Mouse (Mus musculus) cortical plate, adult 2 months (tissue): ENCODE measurements around the gene 1700003E16Rik. TPM values are rescaled to one million over a fixed set of nuclear protein-coding genes. Genes with fewer than 3 reads are reported as not detected.

Experiments used
- H3K27ac ChIP-seq: fragments of 200-500 bp; 2 replicates; pipeline ENCODE4 v1.5.1; 2012; ENCODE audit warnings: low read length, control low read depth, inconsistent platforms; ENCODE audit not compliant: insufficient read depth
- H3K4me1 ChIP-seq: fragments of 200-500 bp; 2 replicates; pipeline ENCODE4 v1.6.1; 2011; ENCODE audit warnings: low read length; ENCODE audit not compliant: control insufficient read depth, insufficient read depth
- H3K4me3 ChIP-seq: fragments of 200-500 bp; 2 replicates; pipeline ENCODE4 v1.5.1; 2011; ENCODE audit warnings: mild to moderate bottlenecking, low read length, control low read depth; ENCODE audit not compliant: insufficient read depth
- CTCF ChIP-seq: fragments of 200-500 bp; IDR thresholded peaks from 2 replicates; pipeline ENCODE4 v1.5.1; 2011; ENCODE audit warnings: mild to moderate bottlenecking, control low read depth, low read length; ENCODE audit not compliant: insufficient read depth; ENCODE audit errors: extremely low read depth
- POLR2A ChIP-seq: fragments of 200-500 bp; IDR thresholded peaks from 2 replicates; pipeline ENCODE4 v1.6.1; 2011; ENCODE audit warnings: mild to moderate bottlenecking, low read length, control low read depth; ENCODE audit not compliant: insufficient read depth; ENCODE audit errors: extremely low read depth
- polyA plus RNA-seq: library from polyadenylated mRNA; depleted of rRNA; stranded (reverse); fragments of >200 nt; gene quantifications from 2 replicates; pipeline ENCODE4 v1.2.3, GENCODE M21; 2012; rRNA removed

The 1700003E16Rik gene
- polyA plus RNA-seq, 1 experiment, result 29.7 TPM

GRCm38 (mm10) chr6:83193571-83193970 is 37.4 kb downstream of the 1700003E16Rik start:
- Histone ChIP-seq H3K4me3 (no peak overlapping the region), H3K4me1 (peaks cover 2% of the 10 kb centered on the region; the same call in 1 of the 2 replicates), H3K27ac (no peak overlapping the region)
- TF ChIP-seq POLR2A (no peak), CTCF (no peak)

GRCm38 (mm10) chr6:83197345-83198004 is 41.3 kb downstream of the 1700003E16Rik start:
- TF ChIP-seq POLR2A, result no peak
- peak; percentile 28; the same call in 1 of the 2 replicates for TF ChIP-seq CTCF
- peaks cover 2% of the 10 kb centered on the region; the same call in 1 of the 2 replicates for H3K4me1 ChIP-seq
- peak overlapping the region; percentile 46; the same call in 1 of the 2 replicates for H3K27ac ChIP-seq
- no peak overlapping the region for H3K4me3 ChIP-seq

GRCm38 (mm10) chr6:83203320-83203719 is 47.1 kb downstream of the 1700003E16Rik start:
- no peak overlapping the region for H3K4me3 ChIP-seq
- TF ChIP-seq CTCF (no peak), POLR2A (no peak)
- no peaks in the 10 kb centered on the region for H3K4me1 ChIP-seq
- H3K27ac ChIP-seq, result no peak overlapping the region

- Histone ChIP-seq H3K27ac (no peak overlapping the region), H3K4me3 (no peak overlapping the region), H3K4me1 (no peaks in the 10 kb centered on the region)
- TF ChIP-seq CTCF (no peak), POLR2A (no peak)
These were observed 49.6 kb downstream of the 1700003E16Rik start for GRCm38 (mm10) chr6:83205851-83206250.

- Histone ChIP-seq H3K27ac (no peak overlapping the region), H3K4me3 (no peak overlapping the region), H3K4me1 (no peaks in the 10 kb centered on the region)
- TF ChIP-seq CTCF, result no peak
- no peak for TF ChIP-seq POLR2A
These were observed 50.1 kb downstream of the 1700003E16Rik start for GRCm38 (mm10) chr6:83206321-83206720.

- TF ChIP-seq POLR2A, result no peak
- no peak for TF ChIP-seq CTCF
- no peak overlapping the region for H3K27ac ChIP-seq
- no peak overlapping the region for H3K4me3 ChIP-seq
- no peaks in the 10 kb centered on the region for H3K4me1 ChIP-seq
These were observed 51.3 kb downstream of the 1700003E16Rik start for GRCm38 (mm10) chr6:83207361-83208049.

GRCm38 (mm10) chr6:83208050-83208400 is 51.8 kb downstream of the 1700003E16Rik start:
- TF ChIP-seq CTCF (no peak), POLR2A (no peak)
- H3K27ac ChIP-seq, result no peak overlapping the region
- H3K4me3 ChIP-seq, result no peak overlapping the region
- no peaks in the 10 kb centered on the region for H3K4me1 ChIP-seq

GRCm38 (mm10) chr6:83210495-83210894 is 54.3 kb downstream of the 1700003E16Rik start:
- Histone ChIP-seq H3K4me3 (no peak overlapping the region), H3K4me1 (no peaks in the 10 kb centered on the region), H3K27ac (no peak overlapping the region)
- TF ChIP-seq CTCF (no peak), POLR2A (no peak)

- H3K27ac ChIP-seq, result no peak overlapping the region
- TF ChIP-seq POLR2A (no peak), CTCF (no peak)
- H3K4me1 ChIP-seq, result no peaks in the 10 kb centered on the region
- H3K4me3 ChIP-seq, result no peak overlapping the region
These were observed 55.3 kb downstream of the 1700003E16Rik start for GRCm38 (mm10) chr6:83211526-83211925.

Other genes starting within 250 kb of the 1700003E16Rik start
- gene Sema4f, start 216.6 kb upstream of the 1700003E16Rik start, polyA plus RNA-seq, result 33.5 and 33.7 TPM in 2 replicates
- gene M1ap, start 209.5 kb upstream of the 1700003E16Rik start, polyA plus RNA-seq, result 0.06 and 0.17 TPM in 2 replicates
- 1.2 and 1.9 TPM in 2 replicates for gene Dok1, start 122.9 kb upstream of the 1700003E16Rik start, polyA plus RNA-seq
- gene Loxl3, start 122.2 kb upstream of the 1700003E16Rik start, polyA plus RNA-seq, result 4.9 and 6.6 TPM in 2 replicates
- gene Aup1, start 101.9 kb upstream of the 1700003E16Rik start, polyA plus RNA-seq, result 224 and 239 TPM in 2 replicates
- gene Htra2, start 101.1 kb upstream of the 1700003E16Rik start, polyA plus RNA-seq, result 58.8 and 66.9 TPM in 2 replicates
- gene Dqx1, start 98.6 kb upstream of the 1700003E16Rik start, polyA plus RNA-seq, result 0.52 and 0.68 TPM in 2 replicates
- gene Tlx2, start 86.1 kb upstream of the 1700003E16Rik start, polyA plus RNA-seq, result not detected in 2 replicates
- gene Pcgf1, start 78.5 kb upstream of the 1700003E16Rik start, polyA plus RNA-seq, result 40.2 and 41.9 TPM in 2 replicates
- gene Lbx2, start 70.0 kb upstream of the 1700003E16Rik start, polyA plus RNA-seq, result 0.40 and 0.42 TPM in 2 replicates
- 8.1 and 9.7 TPM in 2 replicates for gene Ccdc142, start 54.8 kb upstream of the 1700003E16Rik start, polyA plus RNA-seq
- gene Gm42688, start 54.8 kb upstream of the 1700003E16Rik start, polyA plus RNA-seq, result 7.8 and 9.7 TPM in 2 replicates
- gene Mrpl53, start 47.4 kb upstream of the 1700003E16Rik start, polyA plus RNA-seq, result 95.3 and 98.0 TPM in 2 replicates
- gene Mogs, start 40.9 kb upstream of the 1700003E16Rik start, polyA plus RNA-seq, result 31.4 and 32.6 TPM in 2 replicates
- 74.4 and 78.5 TPM in 2 replicates for gene Wbp1, start 34.8 kb upstream of the 1700003E16Rik start, polyA plus RNA-seq
- gene Ino80b, start 31.0 kb upstream of the 1700003E16Rik start, polyA plus RNA-seq, result 23.2 and 25.5 TPM in 2 replicates
- gene Rtkn, start 20.9 kb upstream of the 1700003E16Rik start, polyA plus RNA-seq, result 163 and 169 TPM in 2 replicates
- 29.0 and 34.1 TPM in 2 replicates for gene Wdr54, start within 50 bp of the 1700003E16Rik start, polyA plus RNA-seq
- gene Dctn1, start 9.5 kb downstream of the 1700003E16Rik start, polyA plus RNA-seq, result 332 and 350 TPM in 2 replicates
- gene Slc4a5, start 63.4 kb downstream of the 1700003E16Rik start, polyA plus RNA-seq, result 0.06 and 0.35 TPM in 2 replicates
- 6.4 and 7.6 TPM in 2 replicates for gene Mthfd2, start 169.5 kb downstream of the 1700003E16Rik start, polyA plus RNA-seq
- 16.2 and 18.6 TPM in 2 replicates for gene Mob1a, start 169.6 kb downstream of the 1700003E16Rik start, polyA plus RNA-seq
- gene Bola3, start 192.7 kb downstream of the 1700003E16Rik start, polyA plus RNA-seq, result 60.8 and 62.6 TPM in 2 replicates